Mouse (Mus musculus) lung, adult 2 months (tissue): ENCODE data around the gene Gm20388. TPM values are rescaled to one million over a fixed set of nuclear protein-coding genes. Genes with fewer than 3 reads are reported as not detected.

Source experiments
- DNase-seq: peaks from one replicate; pipeline ENCODE4 v3.0.0; 2022
- H3K4me1 ChIP-seq: fragments of 200-500 bp; 2 replicates; pipeline ENCODE4 v1.6.1; 2011; ENCODE audit warnings: low read length; ENCODE audit not compliant: control insufficient read depth, insufficient read depth
- H3K4me3 ChIP-seq: fragments of 200-500 bp; replicated peaks from 2 replicates; pipeline ENCODE3; 2011; ENCODE audit warnings: low read depth, mild to moderate bottlenecking, control low read depth, low read length; ENCODE audit errors: extremely low read depth
- CTCF ChIP-seq: fragments of 200-500 bp; IDR thresholded peaks from 2 replicates; pipeline ENCODE4 v1.5.1; 2011; ENCODE audit warnings: mild to moderate bottlenecking, low read length, control low read depth; ENCODE audit not compliant: insufficient read depth
- POLR2A ChIP-seq: fragments of 200-500 bp; IDR thresholded peaks from 2 replicates; pipeline ENCODE4 v1.6.1; 2011; ENCODE audit warnings: low read depth, mild to moderate bottlenecking, control low read depth, low read length, borderline replicate concordance; ENCODE audit errors: extremely low read depth
- WGBS: fragments of 180-500 bp; shearing (Covaris S2); methylation state at CpG from one replicate; pipeline ENCODE4 v1.1.7; 2018; 5-methylcytosine and 5-hydroxymethylcytosine counted together
- polyA plus RNA-seq: library from polyadenylated mRNA; depleted of rRNA; stranded (reverse); fragments of >200 nt; gene quantifications from 2 replicates; pipeline ENCODE4 v1.2.3, GENCODE M21; 2012

Gene Gm20388
- polyA plus RNA-seq, 1 experiment: 67.8 TPM

GRCm38 (mm10) chr8:122557248-122558038 lies 2646.8 kb downstream of the Gm20388 start:
- H3K4me3 ChIP-seq: no peak overlapping the region
- 47% methylated on average over 10 of the region's 10 CpGs for WGBS
- peaks cover 5% of the 10 kb centered on the region for H3K4me1 ChIP-seq
- no peak for DNase-seq
- TF ChIP-seq CTCF (no peak), POLR2A (no peak)

GRCm38 (mm10) chr8:122558671-122559349 lies 2648.2 kb downstream of the Gm20388 start:
- H3K4me1 ChIP-seq: peaks cover 5% of the 10 kb centered on the region
- DNase-seq: peak; percentile 34
- H3K4me3 ChIP-seq: no peak overlapping the region
- WGBS: 25% methylated on average over 12 of the region's 12 CpGs
- no peak for TF ChIP-seq CTCF
- no peak for TF ChIP-seq POLR2A

- no peak for DNase-seq
- no peak overlapping the region for H3K4me3 ChIP-seq
- H3K4me1 ChIP-seq: peaks cover 5% of the 10 kb centered on the region
- TF ChIP-seq CTCF (no peak), POLR2A (no peak)
- 41% methylated on average over 5 of the region's 5 CpGs for WGBS
Measured at GRCm38 (mm10) chr8:122561199-122561598, 2650.6 kb downstream of the Gm20388 start.

- H3K4me1 ChIP-seq: peaks cover 18% of the 10 kb centered on the region
- no peak overlapping the region for H3K4me3 ChIP-seq
- no peak for TF ChIP-seq POLR2A
- TF ChIP-seq CTCF: no peak
- no peak for DNase-seq
- 70% methylated on average over 25 of the region's 25 CpGs for WGBS
Measured at GRCm38 (mm10) chr8:122564363-122565352, 2654.0 kb downstream of the Gm20388 start.

- WGBS: 13% methylated on average over 6 of the region's 6 CpGs
- TF ChIP-seq POLR2A (no peak), CTCF (no peak)
- DNase-seq: no peak
- H3K4me1 ChIP-seq: peaks cover 13% of the 10 kb centered on the region
- peak overlapping the region; percentile 92 for H3K4me3 ChIP-seq
Measured at GRCm38 (mm10) chr8:122566766-122567165, 2656.1 kb downstream of the Gm20388 start.

GRCm38 (mm10) chr8:122567361-122568108 lies 2656.9 kb downstream of the Gm20388 start, which contains the start of gene Cdt1:
Cdt1 (plus strand) TSS chr8:122568015.
- WGBS: under 1% methylated on average over 62 of the region's 62 CpGs
- Histone ChIP-seq H3K4me3 (peak within 1 kb of the TSS; percentile 92), H3K4me1 (peaks cover 13% of the 10 kb centered on the region)
- DNase-seq: peak; percentile 93
- TF ChIP-seq CTCF: no peak
- TF ChIP-seq POLR2A: peak; percentile 73; the same call in 1 of the 2 replicates

GRCm38 (mm10) chr8:122568109-122568504 lies 2657.5 kb downstream of the Gm20388 start:
- under 1% methylated on average over 34 of the region's 34 CpGs for WGBS
- Histone ChIP-seq H3K4me1 (peaks cover 13% of the 10 kb centered on the region), H3K4me3 (peak overlapping the region; percentile 85)
- no peak for DNase-seq
- TF ChIP-seq POLR2A: no peak
- no peak for TF ChIP-seq CTCF

- WGBS: 27% methylated on average over 10 of the region's 10 CpGs
- no peak for TF ChIP-seq POLR2A
- no peak for TF ChIP-seq CTCF
- no peak for DNase-seq
- H3K4me1 ChIP-seq: peaks cover 13% of the 10 kb centered on the region
- H3K4me3 ChIP-seq: no peak overlapping the region
Measured at GRCm38 (mm10) chr8:122568881-122569309, 2658.3 kb downstream of the Gm20388 start.
